Mouse (Mus musculus) Muller cell, postnatal 12 days (primary cell): Measurements from ENCODE around the gene Vapb.

Experiments
- DNase-seq: peaks from one replicate; pipeline ENCODE4 v3.0.0-alpha.2; 2015; ENCODE audit errors: inconsistent ontology term

Vapb gene

GRCm38 (mm10) chr2:173734426-173734825, 2.9 kb upstream of the Vapb start:
- no peak for DNase-seq

- DNase-seq: no peak
Observed at GRCm38 (mm10) chr2:173738232-173738631, 921 bp downstream of the Vapb start.

- no peak for DNase-seq
Observed at GRCm38 (mm10) chr2:173739107-173739506, 1.8 kb downstream of the Vapb start.

- no peak for DNase-seq
Observed at GRCm38 (mm10) chr2:173742090-173742489, 4.8 kb downstream of the Vapb start.

GRCm38 (mm10) chr2:173742744-173743143, 5.4 kb downstream of the Vapb start:
- no peak for DNase-seq

- DNase-seq: no peak
Observed at GRCm38 (mm10) chr2:173744070-173744815, 6.9 kb downstream of the Vapb start.

- no peak for DNase-seq
Observed at GRCm38 (mm10) chr2:173748961-173749659, 11.8 kb downstream of the Vapb start.

- DNase-seq: no peak
Observed at GRCm38 (mm10) chr2:173755433-173756144, 18.3 kb downstream of the Vapb start.

GRCm38 (mm10) chr2:173757624-173758155, 20.4 kb downstream of the Vapb start:
- DNase-seq: no peak

- no peak for DNase-seq
Observed at GRCm38 (mm10) chr2:173760607-173761006, 23.3 kb downstream of the Vapb start.

- DNase-seq: no peak
Observed at GRCm38 (mm10) chr2:173764629-173765028, 27.3 kb downstream of the Vapb start.

GRCm38 (mm10) chr2:173767959-173768595, 30.8 kb downstream of the Vapb start:
- no peak for DNase-seq

- DNase-seq: no peak
Observed at GRCm38 (mm10) chr2:173769183-173769582, 31.9 kb downstream of the Vapb start.

- peak; percentile 22 for DNase-seq
Observed at GRCm38 (mm10) chr2:173770620-173771019, 33.3 kb downstream of the Vapb start.

GRCm38 (mm10) chr2:173771706-173772105, 34.4 kb downstream of the Vapb start:
- no peak for DNase-seq

GRCm38 (mm10) chr2:173775556-173775955, 38.2 kb downstream of the Vapb start:
- no peak for DNase-seq

GRCm38 (mm10) chr2:173776108-173776507, 38.8 kb downstream of the Vapb start:
- DNase-seq: no peak

- no peak for DNase-seq
Observed at GRCm38 (mm10) chr2:173780931-173781330, 43.6 kb downstream of the Vapb start.

GRCm38 (mm10) chr2:173784366-173784765, 47.1 kb downstream of the Vapb start:
- no peak for DNase-seq

- no peak for DNase-seq
Observed at GRCm38 (mm10) chr2:173784884-173785283, 47.6 kb downstream of the Vapb start.

- DNase-seq: peak; percentile 72
Observed at GRCm38 (mm10) chr2:173789945-173790804, 52.9 kb downstream of the Vapb start.
